Mouse (Mus musculus): ENCODE measurements around the gene Cep350. TPM values are rescaled to one million over a fixed set of nuclear protein-coding genes. Genes with fewer than 3 reads are reported as not detected.

Cep350 gene
- polyA plus RNA-seq, 1 experiment from 2014 or later = 6.2 TPM

Other genes starting within 250 kb of the Cep350 start
- gene Lhx4, start 221.6 kb downstream of the Cep350 start, polyA plus RNA-seq (2014; fragmentation: Nextera tagmentation; extraction: Ambion mirVana) = 10.6 and 13.9 TPM in 2 replicates
- gene Qsox1, start 160.4 kb downstream of the Cep350 start, polyA plus RNA-seq (2014; fragmentation: Nextera tagmentation; extraction: Ambion mirVana) = 9.5 and 10.3 TPM in 2 replicates
- 116 and 125 TPM in 2 replicates for gene Tor1aip2, start 62.1 kb upstream of the Cep350 start, polyA plus RNA-seq (2014; fragmentation: Nextera tagmentation; extraction: Ambion mirVana)
- gene Tor1aip1, start 63.2 kb upstream of the Cep350 start, polyA plus RNA-seq (2014; fragmentation: Nextera tagmentation; extraction: Ambion mirVana) = 32.6 and 40.6 TPM in 2 replicates
- 4.6 and 5.8 TPM in 2 replicates for gene Fam163a, start 231.8 kb upstream of the Cep350 start, polyA plus RNA-seq (2014; fragmentation: Nextera tagmentation; extraction: Ambion mirVana)